Mouse (Mus musculus) lung, postnatal 0 days (tissue): Measurements from ENCODE around the gene Fbxl13. TPM values are rescaled to one million over a fixed set of nuclear protein-coding genes. Genes with fewer than 3 reads are reported as not detected.

Experiments used
- ATAC-seq: fragments of 200-750 bp; cut with Nextera tagmentation; 2 replicates; pipeline ENCODE4 v1.8.0; 2017; ENCODE audit warnings: moderate library complexity
- DNase-seq: peaks from one replicate; pipeline ENCODE4 v3.0.0-alpha.2; 2016; ENCODE audit warnings: low spot score
- H3K27ac ChIP-seq: fragments of 300-500 bp; sonication (generic); 2 replicates; pipeline ENCODE4 v1.5.1; 2014; ENCODE audit warnings: antibody characterized with exemption, mild to moderate bottlenecking, low read length, mixed read lengths
- H3K27me3 ChIP-seq: fragments of 300-500 bp; sonication (generic); replicated peaks from 2 replicates; pipeline ENCODE4 v1.6.1; 2014; ENCODE audit warnings: low read length, mixed read lengths; ENCODE audit not compliant: insufficient read depth
- H3K36me3 ChIP-seq: fragments of 300-500 bp; sonication (generic); 2 replicates; pipeline ENCODE4 v1.6.1; 2014; ENCODE audit warnings: low read length, mixed read lengths; ENCODE audit not compliant: insufficient read depth
- H3K4me1 ChIP-seq: fragments of 300-500 bp; sonication (generic); 2 replicates; pipeline ENCODE4 v1.6.1; 2014; ENCODE audit warnings: antibody characterized with exemption, low read depth, low read length, mixed read lengths; ENCODE audit not compliant: insufficient read depth
- H3K4me2 ChIP-seq: fragments of 300-500 bp; sonication (generic); replicated peaks from 2 replicates; pipeline ENCODE4 v1.6.1; 2014; ENCODE audit warnings: low read depth, mild to moderate bottlenecking, low read length, moderate library complexity, mixed read lengths
- H3K4me3 ChIP-seq: fragments of 300-500 bp; sonication (generic); 2 replicates; pipeline ENCODE4 v1.5.1; 2014; ENCODE audit warnings: low read depth, low read length
- H3K9ac ChIP-seq: fragments of 300-500 bp; sonication (generic); replicated peaks from 2 replicates; pipeline ENCODE4 v1.6.1; 2014; ENCODE audit warnings: low read depth, mild to moderate bottlenecking
- H3K9me3 ChIP-seq: fragments of 300-500 bp; sonication (generic); 2 replicates; pipeline ENCODE4 v1.6.1; 2016; ENCODE audit warnings: low read length, mixed read lengths
- CTCF ChIP-seq: IDR thresholded peaks from 2 replicates; pipeline ENCODE4 v1.5.1; 2016; ENCODE audit warnings: antibody characterized with exemption, mild to moderate bottlenecking
- EP300 ChIP-seq: IDR thresholded peaks from 2 replicates; pipeline ENCODE4 v1.6.1; 2016; ENCODE audit warnings: antibody characterized with exemption, mild to moderate bottlenecking, control low read depth
- WGBS: fragments of 180-500 bp; shearing (Covaris S2); extraction: QIAGEN DNeasy Blood & Tissue Kit; methylation state at CpG from one replicate; pipeline ENCODE4 v1.1.7; 2014; 5-methylcytosine and 5-hydroxymethylcytosine counted together
- polyA plus RNA-seq: library from polyadenylated mRNA; unstranded; fragments of >200 nt; fragmentation: Nextera tagmentation; extraction: Ambion mirVana; gene quantifications from 2 replicates; pipeline ENCODE4 v1.2.1, GENCODE M21; 2015

The Fbxl13 gene
- polyA plus RNA-seq, 1 experiment from 2014 or later = 1.1 TPM

DNA sequence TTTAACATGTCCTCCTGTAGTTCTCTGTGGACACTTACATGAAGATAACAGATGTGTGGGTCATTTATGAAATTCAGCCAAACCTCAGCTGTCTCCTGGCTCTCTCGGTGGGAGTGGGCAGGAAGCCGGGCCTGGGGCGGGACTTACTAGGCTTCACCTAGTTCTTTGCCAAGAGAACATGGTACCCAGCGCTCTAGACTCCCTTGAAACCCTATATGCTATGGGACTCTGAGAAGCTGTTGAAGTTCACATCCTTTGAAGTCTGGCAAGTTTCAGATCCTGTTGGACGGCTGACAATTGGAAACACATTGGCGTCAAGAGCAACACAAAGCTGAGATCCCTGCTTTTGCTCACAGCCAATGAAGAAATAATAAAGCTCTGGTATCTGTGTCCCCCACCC lies 149.1 kb downstream of the Fbxl13 start:
- Histone ChIP-seq H3K36me3 (no peaks in the 10 kb centered on the region), H3K27ac (no peak overlapping the region), H3K4me3 (no peak overlapping the region), H3K9ac (no peak overlapping the region), H3K9me3 (no peaks in the 10 kb centered on the region), H3K27me3 (no peaks in the 10 kb centered on the region), H3K4me2 (no peak overlapping the region), H3K4me1 (no peaks in the 10 kb centered on the region)
- ATAC-seq (no peak), DNase-seq (no peak)
- 58% methylated on average over 6 of the region's 6 CpGs for WGBS
- TF ChIP-seq CTCF (no peak), EP300 (no peak)

DNA sequence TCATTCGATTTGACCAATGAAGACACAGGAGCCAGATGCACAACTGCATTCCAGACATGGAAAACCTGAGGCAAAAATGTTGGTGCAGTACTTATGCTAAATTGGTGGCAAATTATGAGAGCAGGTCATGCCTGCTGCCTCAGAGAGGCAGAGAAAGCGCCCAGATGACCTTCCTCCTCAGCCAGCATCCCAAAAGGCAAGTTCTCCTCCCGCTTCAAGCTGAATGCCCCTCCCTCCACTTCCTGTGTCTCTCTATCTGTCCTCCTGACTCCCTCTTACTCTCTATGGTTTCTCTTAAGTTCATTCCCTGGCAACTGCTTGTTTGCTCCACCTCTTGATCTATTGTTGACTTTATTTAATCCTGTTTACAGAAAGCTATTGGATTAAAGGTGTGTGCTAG lies 150.7 kb downstream of the Fbxl13 start:
- no peak overlapping the region for H3K9ac ChIP-seq
- H3K27me3 ChIP-seq = no peaks in the 10 kb centered on the region
- TF ChIP-seq CTCF (no peak), EP300 (no peak)
- H3K36me3 ChIP-seq = no peaks in the 10 kb centered on the region
- no peaks in the 10 kb centered on the region for H3K4me1 ChIP-seq
- ATAC-seq = no peak
- no peak overlapping the region for H3K27ac ChIP-seq
- no peak overlapping the region for H3K4me2 ChIP-seq
- DNase-seq = no peak
- H3K4me3 ChIP-seq = no peak overlapping the region
- no peaks in the 10 kb centered on the region for H3K9me3 ChIP-seq
- WGBS = 54% methylated on average over 3 of the region's 3 CpGs

GRCm38 (mm10) chr5:21493294-21493999 lies 152.0 kb downstream of the Fbxl13 start:
- Histone ChIP-seq H3K9ac (no peak overlapping the region), H3K9me3 (no peaks in the 10 kb centered on the region), H3K27me3 (no peaks in the 10 kb centered on the region), H3K4me1 (no peaks in the 10 kb centered on the region), H3K4me2 (no peak overlapping the region), H3K36me3 (no peaks in the 10 kb centered on the region), H3K27ac (no peak overlapping the region), H3K4me3 (no peak overlapping the region)
- DNase-seq = no peak
- no peak for ATAC-seq
- no peak for TF ChIP-seq CTCF
- no peak for TF ChIP-seq EP300
- 79% methylated on average over 8 of the region's 8 CpGs for WGBS

DNA sequence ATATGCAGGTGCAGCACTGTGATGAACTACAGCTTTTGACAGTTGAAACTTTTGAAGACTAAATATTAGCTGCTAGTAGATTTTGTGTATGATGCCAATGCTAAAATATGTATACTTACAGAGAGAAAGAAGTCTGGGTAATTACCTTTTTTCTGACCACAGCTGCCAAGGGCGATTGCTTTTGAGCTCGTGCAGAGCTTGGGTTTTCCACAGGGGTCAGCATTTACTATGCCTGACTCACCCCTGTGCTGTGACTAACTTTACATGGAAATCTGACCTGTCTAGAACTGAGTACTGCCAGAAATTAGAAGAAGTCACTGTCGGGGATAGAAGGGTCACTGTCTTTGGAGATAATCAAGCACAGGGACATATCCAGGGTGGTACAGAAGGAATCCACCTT lies 153.2 kb downstream of the Fbxl13 start:
- Histone ChIP-seq H3K4me3 (no peak overlapping the region), H3K36me3 (no peaks in the 10 kb centered on the region), H3K9me3 (no peaks in the 10 kb centered on the region), H3K27ac (no peak overlapping the region), H3K27me3 (no peaks in the 10 kb centered on the region), H3K9ac (no peak overlapping the region), H3K4me1 (no peaks in the 10 kb centered on the region), H3K4me2 (no peak overlapping the region)
- no peak for TF ChIP-seq EP300
- no peak for TF ChIP-seq CTCF
- DNase-seq (no peak), ATAC-seq (no peak)
- 70% methylated on average over 3 of the region's 3 CpGs for WGBS

GRCm38 (mm10) chr5:21491469-21491868 lies 154.0 kb downstream of the Fbxl13 start:
- H3K27me3 ChIP-seq = no peaks in the 10 kb centered on the region
- ATAC-seq (no peak), DNase-seq (no peak)
- no peaks in the 10 kb centered on the region for H3K9me3 ChIP-seq
- no peak overlapping the region for H3K27ac ChIP-seq
- no peaks in the 10 kb centered on the region for H3K36me3 ChIP-seq
- H3K4me3 ChIP-seq = no peak overlapping the region
- 79% methylated on average over 2 of the region's 2 CpGs for WGBS
- no peaks in the 10 kb centered on the region for H3K4me1 ChIP-seq
- TF ChIP-seq EP300 = no peak
- no peak for TF ChIP-seq CTCF
- H3K9ac ChIP-seq = no peak overlapping the region
- no peak overlapping the region for H3K4me2 ChIP-seq

GRCm38 (mm10) chr5:21489135-21489534 lies 156.3 kb downstream of the Fbxl13 start:
- Histone ChIP-seq H3K27me3 (no peaks in the 10 kb centered on the region), H3K9me3 (no peaks in the 10 kb centered on the region), H3K9ac (no peak overlapping the region), H3K36me3 (no peaks in the 10 kb centered on the region), H3K4me2 (no peak overlapping the region), H3K4me1 (no peaks in the 10 kb centered on the region), H3K4me3 (no peak overlapping the region), H3K27ac (no peak overlapping the region)
- TF ChIP-seq EP300 = no peak
- TF ChIP-seq CTCF = no peak
- DNase-seq = no peak
- no peak for ATAC-seq
- 73% methylated on average over 4 of the region's 4 CpGs for WGBS

DNA sequence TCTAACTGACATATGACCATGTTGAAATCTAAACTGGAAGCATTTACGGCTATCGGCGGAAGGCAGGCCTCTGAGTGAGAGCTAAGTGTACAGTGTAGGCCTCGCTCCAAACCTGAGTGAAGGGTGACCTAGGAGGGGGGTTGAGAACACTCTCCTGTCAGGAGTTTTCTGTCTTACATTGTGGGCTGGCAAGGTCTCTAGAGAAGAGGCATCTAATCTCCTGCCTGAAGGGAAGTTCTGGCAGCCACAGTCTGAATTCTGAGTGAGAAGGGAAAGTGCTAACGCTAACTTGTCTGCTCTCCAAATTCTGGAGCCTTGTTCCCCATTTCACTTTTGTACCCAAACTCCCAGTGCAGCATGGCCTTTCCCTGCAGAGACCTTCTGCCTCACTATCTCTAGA lies 156.9 kb downstream of the Fbxl13 start:
- H3K27ac ChIP-seq = no peak overlapping the region
- 77% methylated on average over 5 of the region's 5 CpGs for WGBS
- H3K9me3 ChIP-seq = no peaks in the 10 kb centered on the region
- no peaks in the 10 kb centered on the region for H3K36me3 ChIP-seq
- no peaks in the 10 kb centered on the region for H3K4me1 ChIP-seq
- ATAC-seq = no peak
- no peak for DNase-seq
- TF ChIP-seq CTCF (no peak), EP300 (no peak)
- H3K4me3 ChIP-seq = no peak overlapping the region
- H3K4me2 ChIP-seq = no peak overlapping the region
- no peaks in the 10 kb centered on the region for H3K27me3 ChIP-seq
- H3K9ac ChIP-seq = no peak overlapping the region
